Mouse (Mus musculus) gastrocnemius, postnatal 14 days (tissue): ENCODE data around the gene Lrmda. TPM values are rescaled to one million over a fixed set of nuclear protein-coding genes. Genes with fewer than 3 reads are reported as not detected.

Experiments used
- DNase-seq: peaks from one replicate; pipeline ENCODE4 v3.0.0; 2021; ENCODE audit warnings: mixed read lengths
- intact Hi-C: fragments of 180-260 bp; cut with DNase I; formaldehyde crosslinking; loops from one replicate; pipeline ENCODE4 v1.15.1; 2025; ENCODE audit warnings: low total_unique reads
- total RNA-seq, 2 experiments: library from RNA; stranded (reverse); gene quantifications; 2 replicates each; pipeline ENCODE4 v1.2.3; 2021

Gene Lrmda
- total RNA-seq, 2 experiments from 2014 or later: 1.6 to 1.7 TPM

DNA sequence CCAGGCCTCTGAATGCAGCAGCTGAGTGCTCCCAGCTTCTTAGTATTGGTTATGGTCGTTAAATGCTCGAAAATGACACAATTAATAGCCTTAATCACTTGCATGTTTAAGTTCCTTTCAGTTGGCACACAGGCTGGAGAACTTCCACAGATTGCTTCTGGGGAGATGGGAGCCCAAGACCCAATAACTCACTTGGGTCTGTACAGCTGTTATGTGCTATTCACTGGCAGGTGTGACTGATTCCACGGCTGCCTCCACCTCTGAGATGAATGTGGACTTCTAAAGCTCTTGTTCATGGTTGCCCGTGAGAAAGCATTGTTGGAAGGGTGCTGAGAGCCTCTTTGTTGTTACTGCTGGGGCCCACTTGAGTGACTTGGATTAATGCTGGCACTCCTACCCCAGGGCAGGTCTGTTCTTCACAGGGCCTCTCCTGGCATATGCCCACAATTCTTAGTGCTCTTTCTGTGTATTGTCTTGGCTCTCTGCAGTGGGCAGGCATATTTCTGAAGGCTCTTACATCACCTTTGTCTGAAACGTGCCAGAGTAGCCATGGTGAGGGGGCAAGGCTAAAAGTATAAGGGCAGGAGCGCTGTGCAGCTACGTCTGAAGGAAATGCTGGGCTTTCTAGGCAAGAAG is 111.6 kb downstream of the Lrmda start:
- DNase-seq: no peak
- intact Hi-C loops: no loop called here

- intact Hi-C loops: no loop called here
- DNase-seq: no peak
Measured at GRCm38 (mm10) chr14:22139281-22139680, 119.8 kb downstream of the Lrmda start.

- no peak for DNase-seq
- intact Hi-C loops: no loop called here
Measured at GRCm38 (mm10) chr14:22144014-22144413, 124.5 kb downstream of the Lrmda start.

GRCm38 (mm10) chr14:22145863-22146262 is 126.4 kb downstream of the Lrmda start:
- DNase-seq: no peak

DNA sequence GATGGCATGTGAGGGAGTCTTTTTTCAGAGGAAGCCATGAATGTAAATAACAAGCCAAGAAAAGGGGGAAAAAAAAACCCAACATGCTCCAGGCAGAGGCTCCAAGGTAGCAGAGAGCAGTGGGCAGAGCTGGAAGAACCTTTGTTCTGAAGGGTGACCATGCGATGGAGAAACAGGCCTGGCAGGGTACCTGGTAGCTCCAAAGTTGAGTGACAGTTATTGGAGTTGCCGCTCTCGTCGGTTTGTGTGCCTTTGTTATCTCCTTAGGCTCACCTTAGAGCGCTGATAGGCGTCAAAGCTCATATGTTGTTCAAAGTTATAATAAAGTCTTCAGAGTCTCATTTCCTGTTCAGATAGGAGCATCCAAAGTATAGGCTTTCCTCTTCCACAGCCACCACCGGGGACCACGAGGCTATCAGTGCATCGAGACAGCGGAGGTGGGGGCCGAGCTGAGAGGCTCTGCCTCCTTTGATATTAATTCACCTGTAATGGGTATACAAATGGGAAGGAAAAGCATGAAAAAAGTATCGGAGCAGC is 127.1 kb downstream of the Lrmda start:
- intact Hi-C loops: no loop called here
- no peak for DNase-seq

More at GRCm38 (mm10) chr14:22145863-22146262, 126.4 kb downstream of the Lrmda start:
- intact Hi-C loops: no loop called here

GRCm38 (mm10) chr14:22147341-22148024 is 128.0 kb downstream of the Lrmda start:
- DNase-seq: no peak
- intact Hi-C loops: no loop called here

DNA sequence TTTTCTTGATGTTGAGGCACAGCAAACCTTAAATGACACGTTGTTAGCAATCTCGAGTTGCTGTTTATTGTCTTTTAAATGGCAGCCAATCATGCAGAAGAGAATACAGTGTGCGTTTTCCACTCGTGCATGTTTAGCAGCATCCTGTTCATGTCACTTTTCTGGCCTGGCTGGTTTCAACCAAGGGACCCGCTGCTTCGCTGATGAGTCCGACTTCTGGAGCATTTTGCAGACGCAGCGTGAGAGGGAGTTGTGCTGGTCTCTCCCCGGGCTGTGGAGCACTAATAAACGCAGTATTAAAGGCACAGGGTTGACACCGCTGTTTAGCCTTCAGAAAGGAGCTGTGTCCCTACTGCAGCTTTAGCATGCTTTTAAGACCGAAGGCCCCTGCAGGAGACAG is 133.2 kb downstream of the Lrmda start:
- intact Hi-C loops: no loop called here

DNA sequence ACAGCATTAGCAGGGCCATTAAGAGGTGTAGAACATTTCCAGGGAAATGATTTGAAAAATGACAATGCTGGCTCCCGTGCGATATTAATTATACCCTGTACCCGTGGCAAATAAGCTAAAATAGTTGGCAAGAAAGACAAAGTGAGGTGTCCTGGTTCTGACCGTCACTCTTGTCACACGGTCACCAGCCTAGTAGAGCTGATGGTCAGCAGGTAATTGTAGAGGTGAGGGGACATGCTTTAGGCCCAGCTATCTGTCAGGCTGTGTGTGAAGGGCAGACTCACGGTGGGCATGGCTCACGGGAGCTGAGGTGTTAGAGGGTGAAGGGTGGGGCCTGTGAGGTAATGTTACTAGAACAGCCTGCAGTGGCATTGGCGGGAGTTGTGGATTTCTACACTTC is 134.6 kb downstream of the Lrmda start:
- no peak for DNase-seq
- intact Hi-C loops: no loop called here

More for the DNA sequence above, 133.2 kb downstream of the Lrmda start:
- DNase-seq: no peak

DNA sequence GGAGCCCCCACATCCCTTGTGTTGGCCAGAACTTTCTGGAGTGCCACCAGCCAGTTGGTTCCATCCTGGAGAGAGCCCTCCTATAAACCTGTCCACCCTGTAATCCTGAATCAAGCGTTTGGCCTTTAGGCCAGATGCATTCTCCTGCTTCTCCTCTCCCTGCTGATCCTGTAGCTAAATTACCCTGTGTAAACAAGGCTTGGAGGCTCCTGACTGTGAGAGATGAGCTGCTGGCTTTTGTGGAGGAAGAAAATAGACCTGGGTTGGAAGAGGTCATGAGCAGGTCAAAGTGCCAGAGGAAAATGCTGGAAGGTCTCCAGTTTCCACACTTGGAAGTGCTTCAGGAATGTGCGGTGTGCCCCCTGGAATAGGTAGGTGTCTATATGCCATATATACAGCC is 135.5 kb downstream of the Lrmda start:
- intact Hi-C loops: no loop called here
- no peak for DNase-seq

DNA sequence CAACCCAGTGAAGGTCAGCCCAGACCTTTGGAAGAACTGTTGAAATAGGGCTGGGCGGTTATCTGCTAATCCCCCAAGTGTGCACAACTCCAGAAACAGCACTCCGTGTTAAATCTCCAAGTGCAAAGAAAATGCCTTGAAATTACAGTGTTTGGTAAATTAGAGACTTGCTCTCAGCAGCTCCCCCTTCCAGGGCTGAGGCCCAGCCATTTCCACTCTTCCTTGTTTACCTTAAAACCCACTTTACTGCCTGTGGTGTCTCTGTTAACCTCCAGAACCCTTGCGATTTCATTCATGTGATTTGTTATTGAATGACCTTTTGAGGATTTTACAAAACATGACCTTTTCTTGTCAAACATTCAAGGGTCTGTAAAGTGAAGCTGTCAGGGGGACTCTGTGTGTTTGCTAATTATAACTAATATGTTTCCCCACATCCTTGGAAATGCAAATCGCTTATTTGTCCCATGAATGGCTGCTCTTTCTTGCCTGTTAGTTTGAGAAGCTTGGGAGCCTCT is 136.1 kb downstream of the Lrmda start:
- intact Hi-C loops: no loop called here
- no peak for DNase-seq

DNA sequence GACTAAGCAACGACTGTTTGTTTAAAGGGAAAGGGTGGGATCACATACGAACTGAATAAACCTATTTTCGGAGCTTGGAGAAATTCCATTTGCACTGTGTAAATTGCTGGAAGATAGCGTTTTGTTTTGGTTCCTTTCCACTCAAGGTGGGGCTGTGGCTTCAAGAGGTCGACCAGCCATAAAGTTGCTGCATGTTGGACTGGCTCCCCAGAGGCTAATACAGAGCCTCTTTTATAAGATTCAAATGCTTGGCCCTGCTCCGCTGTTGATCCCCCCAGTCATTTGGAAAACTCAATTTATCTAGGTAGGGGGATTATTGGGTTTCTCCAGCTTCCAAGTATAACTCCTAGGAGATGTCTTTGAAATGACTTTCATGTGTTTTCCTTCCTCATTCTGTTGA is 137.5 kb downstream of the Lrmda start:
- intact Hi-C loops: no loop called here
- DNase-seq: no peak

- intact Hi-C loops: no loop called here
- DNase-seq: no peak
Measured at GRCm38 (mm10) chr14:22161416-22161815, 141.9 kb downstream of the Lrmda start.

DNA sequence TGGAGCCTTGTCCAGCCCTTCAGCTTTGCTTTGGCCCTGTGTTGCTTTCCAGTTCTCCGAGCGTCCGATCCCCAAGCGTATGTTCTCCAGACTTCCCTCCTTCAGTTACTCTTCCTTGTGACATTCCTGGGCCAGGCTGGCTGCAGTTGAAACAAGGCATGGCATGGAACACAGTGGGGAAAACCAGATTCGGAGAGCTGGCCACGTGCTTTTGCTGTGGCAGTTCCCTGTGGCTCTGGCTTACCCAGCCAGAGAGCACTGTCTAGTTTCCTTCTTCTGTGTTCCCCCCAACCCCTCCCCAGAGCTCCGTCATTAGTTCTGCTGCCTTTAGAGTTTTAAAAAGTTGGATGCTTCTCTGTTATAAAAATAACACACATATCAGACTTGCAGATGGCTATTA is 147.8 kb downstream of the Lrmda start:
- DNase-seq: no peak
- intact Hi-C loops: no loop called here

- DNase-seq: no peak
- intact Hi-C loops: no loop called here
Measured at GRCm38 (mm10) chr14:22168077-22168794, 148.7 kb downstream of the Lrmda start.

DNA sequence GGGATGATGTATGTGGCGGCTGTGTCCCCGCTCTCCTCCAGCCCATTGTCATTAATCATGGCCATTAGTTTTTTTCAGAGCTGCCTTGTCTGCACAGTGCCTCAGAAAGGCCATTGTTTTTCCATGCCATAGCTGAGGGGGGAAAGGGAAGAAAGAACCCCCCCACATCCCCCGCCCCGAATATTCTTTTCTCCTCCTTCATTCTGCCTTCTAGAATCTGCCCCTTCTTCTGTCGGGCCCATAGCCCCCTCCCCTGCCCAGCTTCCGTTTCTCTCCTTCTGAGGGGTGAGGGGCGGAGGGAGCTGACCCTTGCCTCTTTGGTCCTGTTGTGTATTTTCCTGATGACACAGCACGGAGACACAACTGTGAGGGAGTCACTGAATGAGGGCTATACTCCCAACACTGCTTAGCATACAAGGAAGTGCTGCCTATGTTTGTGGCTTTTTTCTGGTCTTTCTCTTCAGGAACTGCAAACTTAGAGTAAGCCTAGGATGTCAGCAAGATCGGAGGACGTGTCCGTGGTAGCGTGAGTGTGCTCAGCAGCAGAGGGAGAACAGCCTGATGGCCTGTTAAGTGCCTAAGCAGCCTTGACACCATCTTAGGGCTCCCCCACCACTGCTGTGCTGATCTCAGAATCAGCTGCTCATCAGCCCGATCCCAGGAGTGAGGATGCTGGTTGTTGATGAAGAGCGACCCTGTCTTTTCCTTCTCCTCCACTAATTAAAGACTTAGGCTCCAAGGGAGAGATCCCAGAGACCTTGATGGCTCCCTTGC is 149.5 kb downstream of the Lrmda start:
- intact Hi-C loops: no loop called here

DNA sequence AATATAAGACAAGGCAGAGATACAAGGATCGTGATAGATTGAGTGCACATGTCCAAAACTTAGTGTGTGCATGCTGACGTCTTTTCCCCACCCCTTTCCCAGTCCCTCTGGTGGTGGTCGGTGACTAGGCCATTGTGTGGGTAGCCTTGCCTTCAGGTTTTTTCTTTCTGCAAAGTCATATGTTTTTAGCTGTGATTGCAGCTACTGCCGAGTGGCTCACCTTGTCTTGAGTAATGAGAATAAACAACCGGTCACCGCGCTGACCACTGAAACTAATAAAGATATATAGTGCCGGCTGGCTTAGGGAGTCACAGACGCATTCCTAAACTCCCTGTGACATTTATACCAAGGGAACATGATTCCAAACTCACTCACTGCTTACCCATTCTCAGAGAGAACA is 155.2 kb downstream of the Lrmda start:
- intact Hi-C loops: no loop called here
- DNase-seq: no peak

More for the DNA sequence above, 149.5 kb downstream of the Lrmda start:
- DNase-seq: no peak

GRCm38 (mm10) chr14:22179761-22180160 is 160.2 kb downstream of the Lrmda start:
- DNase-seq: no peak
- intact Hi-C loops: no loop called here

- intact Hi-C loops: no loop called here
- DNase-seq: no peak
Measured at GRCm38 (mm10) chr14:22181508-22181907, 162.0 kb downstream of the Lrmda start.

DNA sequence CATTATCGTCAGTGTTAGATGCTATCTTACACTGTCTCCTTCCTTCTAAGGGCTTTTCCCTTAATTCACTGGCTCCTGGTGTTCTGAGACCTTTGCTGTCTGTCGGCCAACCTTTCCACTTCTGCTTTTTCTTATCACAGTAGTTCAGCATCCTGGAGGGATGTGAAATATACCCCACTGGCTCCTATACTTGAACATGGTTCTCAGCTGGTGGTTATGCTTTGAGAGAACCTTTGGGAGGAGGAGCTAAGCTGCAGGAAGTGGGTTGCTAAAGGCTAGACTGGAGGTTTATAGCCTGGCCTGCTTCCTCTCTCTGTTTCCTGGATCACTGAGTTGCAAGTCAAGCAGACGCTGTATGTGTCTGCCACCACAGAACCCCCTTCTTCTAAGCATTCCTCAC is 163.7 kb downstream of the Lrmda start:
- intact Hi-C loops: no loop called here
- DNase-seq: no peak

DNA sequence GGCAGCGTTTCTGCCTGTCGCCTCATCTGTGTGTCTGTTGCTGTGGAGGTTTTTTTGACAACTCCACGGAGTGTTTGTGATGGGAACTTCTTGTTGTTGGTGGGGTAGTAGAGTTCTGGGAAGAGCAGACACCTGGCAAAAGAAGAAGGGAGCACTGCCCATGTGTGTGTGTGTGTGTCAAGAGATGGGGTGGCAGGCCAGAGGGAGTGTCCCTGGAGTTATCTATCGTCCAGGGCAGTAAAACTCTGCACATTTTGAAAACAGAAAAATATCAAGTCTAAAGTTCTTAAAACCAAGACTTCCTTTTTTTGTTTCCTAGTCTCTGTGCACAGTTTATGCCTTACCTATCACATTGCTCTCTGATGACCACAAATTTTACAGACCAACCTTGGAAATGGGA is 165.9 kb downstream of the Lrmda start:
- intact Hi-C loops: no loop called here
- no peak for DNase-seq
